Mouse (Mus musculus) hindbrain, embryonic 11.5 days (tissue): ENCODE measurements at regions not wholly inside any gene's neighbourhood (a gene's known extent, or its start where the extent isn't known, plus 50 kb on each side); places are given as distances from the start of the nearest gene placed in this dataset.
"Not testable (repeated sequence)": the region's sequence is repeated elsewhere in the genome, so short reads cannot be mapped to it uniquely, and the experiment has no call there.

Experiments
- ATAC-seq: fragments of 200-750 bp; cut with Nextera tagmentation; 2 replicates; pipeline ENCODE4 v1.8.0; 2017; ENCODE audit warnings: mild to moderate bottlenecking, moderate TSS enrichment, moderate library complexity; ENCODE audit not compliant: low FRiP score
- DNase-seq: peaks from one replicate; pipeline ENCODE4 v3.0.0-alpha.2; 2015; ENCODE audit warnings: low spot score
- H3K27ac ChIP-seq: fragments of 300-500 bp; sonication (generic); 2 replicates; pipeline ENCODE4 v1.5.1; 2014; ENCODE audit warnings: mild to moderate bottlenecking, low read depth, low read length
- H3K27me3 ChIP-seq: fragments of 300-500 bp; sonication (generic); 2 replicates; pipeline ENCODE4 v1.6.1; 2014; ENCODE audit warnings: mild to moderate bottlenecking, low read length, moderate library complexity, mixed read lengths; ENCODE audit not compliant: control insufficient read depth, insufficient read depth
- H3K36me3 ChIP-seq: fragments of 300-500 bp; sonication (generic); 2 replicates; pipeline ENCODE4 v1.6.1; 2014; ENCODE audit warnings: mild to moderate bottlenecking, low read length, moderate library complexity, mixed read lengths; ENCODE audit not compliant: control insufficient read depth, insufficient read depth
- H3K4me1 ChIP-seq: fragments of 300-500 bp; sonication (generic); replicated peaks from 2 replicates; pipeline ENCODE4 v1.6.1; 2014; ENCODE audit warnings: low read length, mixed read lengths; ENCODE audit not compliant: control insufficient read depth, insufficient read depth
- H3K4me2 ChIP-seq: fragments of 300-500 bp; sonication (generic); replicated peaks from 2 replicates; pipeline ENCODE4 v1.6.1; 2014; ENCODE audit warnings: mild to moderate bottlenecking, low read depth, low read length
- H3K4me3 ChIP-seq: fragments of 300-500 bp; sonication (generic); 2 replicates; pipeline ENCODE4 v1.5.1; 2014; ENCODE audit warnings: low read depth, low read length
- H3K9ac ChIP-seq: fragments of 300-500 bp; sonication (generic); 2 replicates; pipeline ENCODE4 v1.6.1; 2014; ENCODE audit warnings: low read depth, low read length
- H3K9me3 ChIP-seq: fragments of 300-500 bp; sonication (generic); 2 replicates; pipeline ENCODE4 v1.6.1; 2016; ENCODE audit warnings: low read length; ENCODE audit not compliant: control insufficient read depth
- WGBS: fragments of 180-500 bp; shearing (Covaris S2); extraction: QIAGEN DNeasy Blood & Tissue Kit; methylation state at CpG from one replicate; pipeline ENCODE4 v1.1.7; 2014; 5-methylcytosine and 5-hydroxymethylcytosine counted together

DNA sequence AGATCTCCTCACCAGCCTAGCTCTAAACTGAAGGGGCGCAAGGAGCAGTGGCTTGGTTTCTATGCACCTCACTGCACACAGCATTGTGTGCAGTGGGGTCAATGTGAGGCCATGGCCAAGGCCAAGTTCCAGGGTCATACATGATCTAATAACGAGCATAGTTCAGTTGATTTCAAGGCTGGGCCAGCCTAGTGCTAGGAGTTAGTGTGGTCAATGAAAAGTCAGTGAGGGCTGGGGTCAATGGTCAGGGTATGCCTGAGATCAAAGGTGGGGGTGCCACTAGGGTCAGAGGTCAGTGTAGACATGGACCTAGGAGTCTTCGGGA is 219.7 kb downstream of the Tpra1 start:
- Histone ChIP-seq H3K9me3 (no peaks in the 10 kb centered on the region), H3K27ac (no peak overlapping the region), H3K4me1 (no peaks in the 10 kb centered on the region), H3K4me2 (no peak overlapping the region), H3K9ac (no peak overlapping the region), H3K27me3 (no peaks in the 10 kb centered on the region), H3K4me3 (no peak overlapping the region), H3K36me3 (no peaks in the 10 kb centered on the region)
- ATAC-seq (no peak; the same call in 1 of the 2 replicates), DNase-seq (no peak)
- 59% methylated on average over 3 of the region's 3 CpGs for WGBS

DNA sequence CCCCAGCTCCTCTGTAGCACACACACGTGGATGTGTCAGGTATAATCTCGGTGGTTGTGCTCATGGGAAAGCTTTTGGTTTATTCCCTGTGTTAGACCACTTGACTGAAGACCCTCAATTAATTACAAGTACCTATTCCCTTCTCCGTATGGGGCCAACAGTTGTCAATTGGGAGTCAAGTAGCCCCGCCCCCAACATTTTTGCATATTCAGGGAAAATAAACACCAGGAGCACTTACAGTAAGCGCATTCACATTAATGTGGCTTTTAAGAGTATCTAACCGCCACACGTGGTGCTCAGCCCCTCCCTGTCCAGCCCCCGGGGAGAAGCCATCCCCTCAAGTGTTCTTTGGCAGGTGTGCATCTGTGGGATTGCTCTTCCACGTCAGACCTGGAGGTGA is 223.9 kb downstream of the Tpra1 start:
- WGBS: 57% methylated on average over 9 of the region's 9 CpGs
- H3K36me3 ChIP-seq: no peaks in the 10 kb centered on the region
- H3K27ac ChIP-seq: no peak overlapping the region
- H3K9me3 ChIP-seq: no peaks in the 10 kb centered on the region
- H3K4me2 ChIP-seq: no peak overlapping the region
- ATAC-seq (no peak), DNase-seq (no peak)
- H3K4me3 ChIP-seq: no peak overlapping the region
- H3K9ac ChIP-seq: no peak overlapping the region
- H3K27me3 ChIP-seq: no peaks in the 10 kb centered on the region
- H3K4me1 ChIP-seq: no peaks in the 10 kb centered on the region

DNA sequence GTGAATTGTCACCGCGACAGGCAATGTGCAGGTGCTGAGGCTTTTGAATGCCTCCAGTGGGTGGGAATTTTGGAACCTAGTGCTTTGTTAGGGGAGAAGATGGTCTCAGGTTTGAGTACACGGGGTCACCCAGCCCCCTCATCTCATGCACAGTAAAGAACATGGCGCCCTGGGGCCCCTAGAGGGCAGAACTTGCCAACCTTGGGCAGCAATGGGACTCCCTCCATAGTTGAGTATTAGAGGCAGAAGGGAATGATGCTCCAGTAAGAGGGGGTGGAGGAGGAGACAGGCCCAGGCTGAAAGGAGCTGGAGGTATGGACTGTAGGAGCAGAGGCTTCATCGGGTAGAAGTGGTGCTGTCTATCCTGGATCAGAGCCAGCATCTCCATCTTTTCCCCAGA is 226.1 kb downstream of the Tpra1 start:
- WGBS: 63% methylated on average over 5 of the region's 5 CpGs

DNA sequence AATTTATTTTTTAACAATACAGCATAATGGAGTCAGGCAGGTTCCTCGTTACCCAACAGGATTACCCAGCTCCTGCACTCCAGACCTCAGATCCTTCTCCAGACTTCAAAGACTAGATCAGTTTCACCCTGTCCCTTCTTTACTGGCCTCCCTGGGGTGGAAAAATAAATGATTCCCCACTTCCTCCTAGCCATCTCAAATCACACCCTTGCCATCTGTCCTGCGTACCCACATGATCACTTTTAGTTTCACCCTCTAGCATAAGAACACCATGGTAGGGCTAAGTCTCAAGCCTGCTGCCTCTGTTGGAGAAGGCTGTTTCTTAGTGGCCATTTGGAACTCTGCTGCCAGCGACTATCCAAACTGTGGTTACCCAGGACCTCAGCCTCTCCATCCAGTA is 222.0 kb downstream of the Plxna1 start:
- H3K4me1 ChIP-seq: no peaks in the 10 kb centered on the region
- WGBS: 75% methylated on average over 3 of the region's 3 CpGs
- H3K9ac ChIP-seq: no peak overlapping the region
- H3K4me3 ChIP-seq: no peak overlapping the region
- no peak overlapping the region for H3K4me2 ChIP-seq
- no peak overlapping the region for H3K27ac ChIP-seq
- no peaks in the 10 kb centered on the region for H3K36me3 ChIP-seq
- no peaks in the 10 kb centered on the region for H3K27me3 ChIP-seq
- DNase-seq (no peak), ATAC-seq (no peak)
- no peaks in the 10 kb centered on the region for H3K9me3 ChIP-seq

More for the DNA sequence above, 226.1 kb downstream of the Tpra1 start:
- not testable (repeated sequence) for H3K9me3 ChIP-seq, DNase-seq, H3K27ac ChIP-seq, H3K36me3 ChIP-seq, H3K4me3 ChIP-seq, ATAC-seq, H3K9ac ChIP-seq, H3K27me3 ChIP-seq, H3K4me1 ChIP-seq, H3K4me2 ChIP-seq

DNA sequence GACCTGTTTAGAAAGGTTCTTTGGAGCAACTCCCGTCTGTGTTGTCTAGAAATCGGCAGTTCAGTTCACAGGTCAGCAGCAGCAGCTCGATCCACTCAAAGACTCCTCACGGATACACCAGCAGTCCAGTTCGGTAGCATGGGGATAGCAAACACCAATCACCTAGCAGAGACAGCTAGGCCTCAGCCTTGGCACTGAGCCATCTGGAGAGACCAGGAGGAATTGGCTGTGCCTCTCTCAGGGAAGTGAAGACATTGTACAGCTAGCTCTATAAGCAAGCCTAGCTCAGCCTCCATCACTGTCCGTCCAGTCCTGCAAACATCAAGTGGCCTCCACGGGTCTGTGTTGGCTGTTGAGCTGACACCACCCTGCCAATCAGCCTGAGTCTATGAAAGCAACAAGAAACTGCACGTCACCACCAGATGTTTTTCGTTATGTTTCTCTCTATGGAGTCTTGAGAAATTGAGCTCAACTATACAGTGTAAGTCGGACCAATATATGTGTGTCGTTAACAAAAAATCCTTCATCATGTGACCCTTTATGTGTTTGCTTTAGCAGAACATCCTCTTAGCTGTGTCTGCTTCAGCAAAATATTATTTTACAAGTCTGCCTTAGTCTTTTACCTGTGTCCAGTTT is 209.3 kb downstream of the Plxna1 start:
- 75% methylated on average over 11 of the region's 11 CpGs for WGBS
- ATAC-seq (no peak), DNase-seq (no peak)
- Histone ChIP-seq H3K9me3 (no peaks in the 10 kb centered on the region), H3K4me1 (no peaks in the 10 kb centered on the region), H3K27ac (no peak overlapping the region), H3K27me3 (no peaks in the 10 kb centered on the region), H3K9ac (no peak overlapping the region), H3K4me2 (no peak overlapping the region), H3K36me3 (no peaks in the 10 kb centered on the region), H3K4me3 (no peak overlapping the region)

DNA sequence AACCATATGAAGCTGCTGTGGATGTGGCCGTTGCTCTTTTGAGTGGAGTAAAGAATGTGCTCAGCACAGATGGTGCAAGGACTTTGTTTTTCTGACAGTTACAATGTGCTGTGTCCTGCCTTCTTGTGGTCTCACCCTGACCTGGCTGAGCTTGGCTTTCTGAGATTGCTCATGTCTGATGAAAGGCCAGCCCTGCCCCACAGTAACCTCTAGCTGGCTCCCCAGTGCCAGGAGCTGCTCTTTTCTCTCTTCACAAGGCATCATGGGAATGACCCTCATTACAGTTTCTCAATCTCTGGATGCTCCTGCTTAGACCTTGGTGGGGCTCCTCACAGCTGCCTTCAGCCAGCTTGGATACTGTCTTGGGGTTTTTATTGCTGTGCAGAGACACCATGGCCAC is 204.9 kb downstream of the Plxna1 start:
- ATAC-seq (no peak), DNase-seq (no peak)
- H3K4me2 ChIP-seq: no peak overlapping the region
- no peak overlapping the region for H3K4me3 ChIP-seq
- H3K27ac ChIP-seq: no peak overlapping the region
- H3K27me3 ChIP-seq: no peaks in the 10 kb centered on the region
- no peaks in the 10 kb centered on the region for H3K4me1 ChIP-seq
- no peak overlapping the region for H3K9ac ChIP-seq
- H3K9me3 ChIP-seq: no peaks in the 10 kb centered on the region
- H3K36me3 ChIP-seq: no peaks in the 10 kb centered on the region
- 81% methylated on average over 1 of the region's 1 CpGs for WGBS

DNA sequence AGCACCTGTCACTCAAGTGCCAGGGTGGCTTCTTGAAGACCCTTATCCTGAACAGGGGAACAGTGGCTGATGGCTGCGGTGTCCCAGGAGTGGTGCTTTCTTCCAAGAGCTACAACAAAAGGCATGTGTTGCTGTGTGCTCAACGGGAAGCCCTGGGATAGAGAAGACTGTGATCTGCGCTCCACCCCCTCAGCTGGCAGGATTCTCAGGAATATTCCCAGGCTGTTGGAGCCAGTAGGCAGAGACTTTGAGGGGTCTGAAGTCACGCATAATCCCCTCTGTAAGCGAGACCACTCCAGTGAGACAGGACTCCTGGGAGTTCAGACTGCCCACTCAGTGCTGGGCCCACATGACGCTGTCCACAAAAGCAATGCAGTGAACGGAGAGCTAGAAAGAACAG is 202.4 kb downstream of the Plxna1 start:
- no peak overlapping the region for H3K27ac ChIP-seq

DNA sequence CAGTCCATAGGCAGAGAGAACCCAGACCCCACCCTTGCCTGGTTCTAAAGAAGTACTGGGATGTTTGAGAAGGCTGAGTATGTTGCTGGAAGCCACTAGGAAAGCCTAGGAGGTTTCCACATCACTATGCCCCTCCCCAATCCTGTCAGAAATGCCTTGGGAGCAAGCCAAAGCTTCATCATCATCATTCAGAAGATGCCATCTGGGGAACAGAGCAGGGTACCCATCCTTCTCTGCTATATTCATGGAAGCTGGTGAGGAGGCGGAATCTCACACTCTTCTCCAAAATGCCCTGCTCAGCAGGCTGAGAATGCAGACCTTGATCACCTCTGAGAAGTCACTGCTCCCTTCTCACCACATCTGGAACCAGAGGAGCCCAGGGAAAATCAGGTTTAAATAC is 200.7 kb downstream of the Plxna1 start:
- no peaks in the 10 kb centered on the region for H3K27me3 ChIP-seq

More for the DNA sequence above, 202.4 kb downstream of the Plxna1 start:
- ATAC-seq (no peak), DNase-seq (peak; percentile 17)
- 49% methylated on average over 7 of the region's 7 CpGs for WGBS
- no peak overlapping the region for H3K4me2 ChIP-seq
- H3K9ac ChIP-seq: no peak overlapping the region
- no peaks in the 10 kb centered on the region for H3K27me3 ChIP-seq
- H3K4me1 ChIP-seq: no peaks in the 10 kb centered on the region
- no peak overlapping the region for H3K4me3 ChIP-seq
- no peaks in the 10 kb centered on the region for H3K36me3 ChIP-seq
- no peaks in the 10 kb centered on the region for H3K9me3 ChIP-seq

DNA sequence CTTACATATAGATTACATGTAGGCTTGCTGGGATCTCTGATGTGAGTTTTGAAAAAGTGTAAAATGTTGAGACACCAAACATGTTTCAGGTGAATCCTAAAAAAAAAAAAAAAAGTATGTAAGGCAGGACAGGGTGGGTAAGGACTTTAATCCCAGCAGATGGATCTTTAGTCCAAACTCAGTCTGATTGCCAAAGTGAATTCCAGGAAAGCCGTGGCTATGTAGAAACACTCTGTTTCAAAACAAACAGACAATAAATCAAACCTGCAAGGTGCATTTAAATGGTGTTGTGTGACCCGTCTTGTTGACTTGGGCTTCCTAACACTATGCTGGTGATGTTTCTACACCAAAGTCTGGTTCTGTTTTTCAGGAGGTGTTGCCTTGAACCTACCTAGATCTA is 192.9 kb downstream of the Plxna1 start:
- DNase-seq (no peak), ATAC-seq (no peak)
- no peaks in the 10 kb centered on the region for H3K27me3 ChIP-seq
- no peak overlapping the region for H3K4me2 ChIP-seq
- H3K27ac ChIP-seq: no peak overlapping the region
- H3K36me3 ChIP-seq: no peaks in the 10 kb centered on the region
- 72% methylated on average over 2 of the region's 2 CpGs for WGBS
- no peaks in the 10 kb centered on the region for H3K4me1 ChIP-seq
- no peak overlapping the region for H3K9ac ChIP-seq
- no peaks in the 10 kb centered on the region for H3K9me3 ChIP-seq
- H3K4me3 ChIP-seq: no peak overlapping the region

More for the DNA sequence above, 200.7 kb downstream of the Plxna1 start:
- 91% methylated on average over 1 of the region's 1 CpGs for WGBS
- Histone ChIP-seq H3K4me3 (no peak overlapping the region), H3K36me3 (no peaks in the 10 kb centered on the region), H3K4me1 (no peaks in the 10 kb centered on the region), H3K9ac (no peak overlapping the region), H3K4me2 (no peak overlapping the region), H3K9me3 (no peaks in the 10 kb centered on the region), H3K27ac (no peak overlapping the region)
- ATAC-seq (no peak), DNase-seq (no peak)
